Mouse (Mus musculus) mature B cell (primary cell): ENCODE results near the gene Nme9.

Source experiments
- in situ Hi-C: fragments of 300-500 bp; cut with MboI; formaldehyde crosslinking; loops from 2 replicates; pipeline ENCODE4 v1.14.3; 2019

Nme9 gene

GRCm38 (mm10) chr9:99451161-99451560 is at the start of gene Nme9:
Gene Nme9, plus strand, starts transcription at chr9:99451475.
- in situ Hi-C loops = no loop called here

- in situ Hi-C loops = no loop called here
These were observed 42.0 kb upstream of the Nme9 start for GRCm38 (mm10) chr9:99409280-99409679.

DNA sequence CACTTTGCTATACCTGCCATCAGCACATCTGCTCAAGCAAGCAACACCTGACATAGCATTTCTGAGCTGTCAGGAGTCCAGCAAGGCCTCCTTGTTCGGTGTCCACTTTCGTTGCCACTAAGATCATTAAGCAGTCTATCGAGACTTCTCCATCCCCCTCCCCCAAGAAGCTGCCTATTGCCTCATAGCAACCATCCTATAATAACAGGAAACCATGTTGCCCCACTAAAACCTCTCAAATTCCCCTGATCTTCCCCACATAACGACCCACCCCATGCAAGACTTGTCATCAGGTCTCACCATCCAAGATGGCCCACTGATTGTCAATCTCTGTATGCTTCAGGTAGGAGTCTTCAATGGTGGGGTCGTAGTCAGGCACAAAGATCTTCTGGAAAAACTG is 40.2 kb upstream of the Nme9 start:
- in situ Hi-C loops = no loop called here

DNA sequence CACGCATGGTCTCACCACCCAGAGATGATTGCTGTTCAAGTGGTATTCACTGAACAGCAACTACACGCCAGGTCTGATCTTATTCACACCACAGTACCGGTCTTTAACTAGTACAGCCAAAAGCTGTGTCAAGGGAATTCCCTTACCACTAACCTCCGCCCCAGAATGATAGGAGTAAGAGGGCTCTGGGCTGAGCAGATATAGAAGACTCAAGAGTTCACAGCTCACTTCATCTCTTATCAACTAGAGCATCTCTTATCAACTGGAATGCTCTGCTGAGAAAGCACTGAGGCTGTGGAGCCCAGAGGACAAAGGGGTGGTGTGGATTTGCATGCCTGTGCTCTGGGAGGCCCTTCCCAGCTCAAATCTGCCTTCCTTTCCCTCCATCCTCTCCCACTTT is 39.5 kb upstream of the Nme9 start:
- in situ Hi-C loops = no loop called here

GRCm38 (mm10) chr9:99416809-99417208 is 34.5 kb upstream of the Nme9 start:
- in situ Hi-C loops = no loop called here

GRCm38 (mm10) chr9:99417288-99417846 is 33.9 kb upstream of the Nme9 start:
- in situ Hi-C loops = no loop called here

DNA sequence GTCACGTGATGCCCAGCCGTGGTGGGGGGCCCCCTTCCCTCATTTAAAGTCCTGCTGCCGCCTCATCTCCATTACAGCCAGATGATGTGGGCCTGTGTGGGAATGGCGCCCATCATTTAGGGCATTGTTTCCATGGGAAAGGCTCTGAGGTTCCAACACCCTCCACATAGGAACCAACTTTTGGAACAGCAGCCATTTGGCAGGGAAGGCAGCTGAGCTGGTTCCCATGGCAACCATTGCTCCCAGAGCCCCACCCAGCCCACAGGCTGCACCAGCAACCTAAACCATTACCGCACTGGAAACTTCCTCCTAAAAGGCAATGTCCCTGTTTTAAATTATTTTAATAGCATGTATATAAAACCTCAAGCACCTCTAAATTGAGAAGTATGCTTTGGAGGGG is 32.9 kb upstream of the Nme9 start:
- in situ Hi-C loops = no loop called here

- in situ Hi-C loops = no loop called here
These were observed 31.1 kb upstream of the Nme9 start for GRCm38 (mm10) chr9:99419951-99420701.

DNA sequence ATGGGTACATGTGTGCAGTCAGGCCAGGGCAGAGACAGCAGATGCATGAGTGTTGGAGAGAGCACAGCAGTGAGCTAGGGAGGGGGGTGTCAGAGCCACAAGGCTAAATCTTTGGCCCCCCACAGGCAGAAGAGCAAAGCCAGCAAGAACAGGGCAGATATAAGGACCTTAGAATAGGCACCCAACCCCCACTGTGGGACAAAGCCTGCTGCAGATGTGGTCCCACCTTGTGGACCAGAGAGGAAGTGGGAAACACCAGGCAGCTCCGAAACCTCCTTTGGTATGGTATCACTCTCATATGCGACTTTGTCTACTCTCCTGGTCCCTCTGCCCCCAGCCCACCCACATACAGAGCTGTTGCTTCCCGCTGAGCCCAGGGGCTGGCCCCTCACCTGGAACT is 29.4 kb upstream of the Nme9 start:
- in situ Hi-C loops = no loop called here

DNA sequence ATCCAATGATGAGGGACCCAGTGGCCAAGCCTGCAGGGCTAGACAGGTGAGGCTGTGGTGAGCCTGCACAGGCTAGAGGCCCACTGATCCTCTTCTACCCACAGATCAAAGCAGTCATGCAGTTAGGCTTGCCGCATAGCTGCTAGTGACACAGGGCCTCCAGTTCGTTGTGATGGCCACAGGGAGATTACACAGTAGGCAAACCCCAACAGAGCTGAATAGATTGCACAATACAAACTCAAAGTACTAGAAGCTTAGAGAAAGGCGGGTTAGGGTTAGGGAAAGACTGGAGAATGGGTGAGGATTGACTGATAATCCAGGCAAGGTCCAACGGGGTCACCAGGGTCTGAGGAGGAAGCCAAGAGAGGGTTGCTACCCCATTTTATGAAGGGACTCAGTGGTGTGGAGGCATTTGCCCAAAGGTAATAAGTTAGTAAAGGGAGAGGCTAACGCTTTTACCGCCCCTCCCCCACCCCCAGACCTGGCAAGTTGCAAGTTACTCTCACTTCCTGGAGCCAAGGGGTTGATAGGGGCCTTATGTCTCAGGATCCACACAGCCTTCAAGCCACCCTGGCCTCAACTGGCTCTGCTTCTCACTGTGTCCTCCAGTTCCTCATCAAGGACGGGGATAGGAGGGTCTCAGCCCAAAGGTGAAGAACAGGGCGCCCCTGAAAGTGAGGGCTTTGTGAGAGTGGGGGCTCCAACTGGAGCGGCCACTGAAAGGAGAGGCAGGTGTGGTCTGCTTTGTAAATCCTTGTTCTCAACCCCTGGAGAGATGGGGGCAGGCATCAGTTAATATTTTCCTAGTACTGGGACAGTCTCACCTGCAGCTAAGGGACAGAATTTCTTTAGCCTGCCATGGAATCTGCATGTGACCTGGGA is 27.3 kb upstream of the Nme9 start:
- in situ Hi-C loops = no loop called here

DNA sequence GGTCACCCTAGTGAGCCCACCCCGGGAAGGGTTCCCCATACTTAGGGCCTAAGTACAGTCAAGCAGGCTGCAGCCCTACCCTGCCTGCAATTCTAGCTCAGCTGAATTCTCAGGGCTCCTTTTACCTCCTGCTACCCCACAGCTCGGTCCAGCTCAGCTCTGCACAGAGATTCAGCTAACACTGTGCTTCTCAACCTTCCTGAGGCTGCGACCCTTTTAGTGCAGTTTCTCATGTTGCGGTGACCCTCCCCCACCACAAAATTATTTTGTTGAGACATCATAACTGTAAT is 26.8 kb upstream of the Nme9 start:
- in situ Hi-C loops = no loop called here

GRCm38 (mm10) chr9:99425262-99425661 is 26.0 kb upstream of the Nme9 start:
- in situ Hi-C loops = no loop called here

GRCm38 (mm10) chr9:99428601-99429331 is 22.5 kb upstream of the Nme9 start:
- in situ Hi-C loops = no loop called here

DNA sequence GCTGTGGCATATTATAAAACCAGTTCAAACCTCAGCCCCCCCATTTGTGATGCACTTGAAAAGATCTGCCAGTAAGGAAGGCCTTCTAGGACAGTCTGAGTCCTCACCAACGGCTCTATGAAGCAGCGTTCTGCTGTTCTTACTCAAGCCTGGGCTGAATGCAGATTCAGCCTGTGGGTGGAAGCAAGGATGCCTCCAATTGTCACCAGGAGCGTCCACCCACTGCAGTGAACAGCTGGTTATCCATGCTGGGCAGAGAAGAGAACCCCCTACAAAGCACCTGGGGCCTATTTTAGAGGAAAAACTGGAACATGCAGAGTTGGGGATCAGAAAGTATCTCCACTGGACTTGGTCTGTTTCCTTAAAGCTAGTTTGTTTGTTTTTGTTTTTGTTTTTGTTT is 21.4 kb upstream of the Nme9 start:
- in situ Hi-C loops = no loop called here

DNA sequence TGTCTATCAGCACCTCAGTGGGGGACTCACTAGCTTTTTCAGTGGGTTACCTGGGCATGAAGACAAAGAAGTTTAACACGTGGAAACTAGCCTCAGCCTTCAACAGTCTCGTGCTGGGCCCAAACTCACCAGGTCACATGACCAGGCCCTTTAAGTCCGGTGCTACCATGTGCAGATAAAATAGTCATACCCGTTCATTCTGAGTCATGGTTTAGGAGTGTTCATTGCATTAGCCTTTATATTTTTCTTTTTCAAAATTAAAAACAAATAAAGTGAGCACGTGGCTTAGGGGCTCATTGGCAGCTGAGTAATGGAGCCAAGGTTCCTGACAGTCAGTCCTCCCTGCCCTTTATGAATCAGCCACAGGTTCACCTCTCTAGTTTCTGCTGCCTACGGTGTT is 20.5 kb upstream of the Nme9 start:
- in situ Hi-C loops = no loop called here

DNA sequence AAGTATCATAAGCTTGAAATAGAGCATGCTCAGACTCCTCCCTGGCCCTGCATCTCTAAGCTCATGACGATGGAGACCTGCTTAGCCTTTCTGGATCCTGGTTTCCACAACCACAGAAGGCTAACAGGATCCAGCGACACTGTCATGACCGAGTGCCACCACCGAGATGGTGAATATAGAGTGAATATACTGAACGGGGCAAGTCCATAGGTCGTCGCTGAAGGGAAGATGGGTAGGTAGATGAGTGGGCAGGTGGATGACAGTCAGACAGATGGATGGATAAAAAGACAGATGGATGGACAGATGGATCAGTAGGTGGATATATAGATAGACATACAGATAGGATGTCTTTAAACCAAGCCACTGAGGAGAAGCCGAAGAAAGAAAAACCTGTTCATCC is 19.9 kb upstream of the Nme9 start:
- in situ Hi-C loops = no loop called here

DNA sequence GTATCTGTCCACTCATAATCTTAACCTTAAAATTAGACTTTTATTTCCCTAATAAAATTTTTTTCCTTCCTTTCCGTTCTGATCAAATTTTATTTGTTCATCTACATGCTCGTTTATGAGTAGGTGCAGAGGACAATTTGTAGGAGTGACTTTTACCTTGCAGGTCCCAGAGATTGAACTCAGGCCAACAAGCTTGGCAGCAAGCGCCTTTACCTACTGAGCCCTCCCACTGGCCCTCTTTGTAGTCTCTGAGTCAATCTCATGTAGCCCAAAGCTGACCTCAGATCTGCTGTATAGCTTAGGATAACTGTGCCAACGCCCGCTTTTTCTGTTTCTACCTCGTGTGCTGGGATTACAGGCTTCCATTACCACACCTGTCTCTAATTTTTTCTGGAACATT is 19.3 kb upstream of the Nme9 start:
- in situ Hi-C loops = no loop called here

DNA sequence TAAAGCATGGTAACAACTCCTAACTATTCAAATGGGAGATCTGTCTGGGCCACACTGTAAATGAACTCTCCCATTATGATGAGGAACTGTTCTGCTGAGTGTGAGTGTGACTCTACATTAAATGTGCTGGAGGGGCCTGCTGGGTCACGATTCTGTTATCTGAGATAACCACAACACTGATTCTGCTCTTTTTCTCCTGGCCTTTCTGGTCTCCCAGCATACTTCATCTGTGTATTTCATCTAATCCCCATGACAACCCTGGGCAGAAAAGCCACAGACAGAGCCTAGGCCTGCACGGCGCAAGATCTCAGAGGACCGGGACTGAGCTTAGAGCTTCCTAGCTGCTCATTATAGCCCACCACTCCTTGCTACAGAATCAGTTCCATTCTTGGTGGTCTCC is 18.8 kb upstream of the Nme9 start:
- in situ Hi-C loops = no loop called here

- in situ Hi-C loops = no loop called here
These were observed 16.2 kb upstream of the Nme9 start for GRCm38 (mm10) chr9:99434892-99435618.

DNA sequence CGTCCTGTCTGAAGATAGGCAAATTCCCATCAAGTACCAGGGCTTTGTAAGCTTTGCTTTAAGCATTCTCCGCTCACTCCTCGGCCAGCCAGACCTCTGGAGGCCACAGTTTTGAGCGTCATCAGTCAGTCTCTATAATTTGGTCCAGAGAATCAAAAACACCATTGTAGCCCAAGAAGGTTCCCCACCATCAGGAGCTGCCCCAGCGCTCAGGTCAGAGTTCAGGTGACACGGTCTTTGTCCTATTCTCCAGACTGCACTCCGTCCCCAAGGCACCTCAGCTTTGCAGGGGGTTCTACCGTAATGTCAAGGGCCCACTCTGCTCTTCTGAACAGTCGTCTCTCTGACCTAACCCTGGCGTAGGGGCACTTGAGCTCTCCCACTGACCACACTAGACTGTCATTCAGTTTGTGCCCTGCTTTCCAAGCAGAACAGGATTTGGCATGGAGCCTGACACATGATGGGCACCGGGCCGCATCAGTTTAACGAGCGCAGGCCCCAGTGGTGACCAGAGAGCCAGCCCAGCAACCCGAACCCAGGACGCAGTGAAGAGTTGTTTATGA is 15.6 kb upstream of the Nme9 start:
- in situ Hi-C loops = no loop called here
